Mouse (Mus musculus): Measurements from ENCODE around the gene Zmynd11. TPM values are rescaled to one million over a fixed set of nuclear protein-coding genes. Genes with fewer than 3 reads are reported as not detected.

The Zmynd11 gene
- total RNA-seq (2021): 100 to 1,000 TPM in 1 of 2 experiments, 10 to 100 TPM in 1; 94.2 to 104 TPM
- long read RNA-seq, experiment 1, full-length matches to known transcripts: 35 of 133 reads
- long read RNA-seq, experiment 1, partial matches to known transcripts: 4 of 133 reads
- long read RNA-seq, experiment 1, other reads (novel, unspliced or antisense): 94 of 133 reads
- long read RNA-seq, experiment 2, full-length matches to known transcripts: 32 of 109 reads
- long read RNA-seq, experiment 2, partial matches to known transcripts: 7 of 109 reads
- long read RNA-seq, experiment 2, other reads (novel, unspliced or antisense): 70 of 109 reads

- intact Hi-C loops (cut with DNase I): loop anchor here (5.0 kb wide), 1 partner anchor 83 kb away; no protein-coding TSS in a partner anchor
- peak; percentile 69 for DNase-seq
- Histone ChIP-seq H3K4me3 (peak within 1 kb of the TSS; percentile 92), H3K27ac (peak within 1 kb of the TSS; percentile 95)
- TF ChIP-seq CTCF (IDR thresholded peaks at IDR 0.05): peak; percentile 39; the same call in 1 of the 2 replicates
Measured at GRCm38 (mm10) chr13:9764646-9765536, at the start of gene Zmynd11. Gene Zmynd11, minus strand, starts transcription at chr13:9765330.

- no peak for TF ChIP-seq CTCF (IDR thresholded peaks at IDR 0.05)
- no peak for DNase-seq
- peak overlapping the region; percentile 60 for H3K4me3 ChIP-seq
- intact Hi-C loops (cut with DNase I): no loop called here
- no peak overlapping the region for H3K27ac ChIP-seq
Measured at GRCm38 (mm10) chr13:9795889-9796631, 30.9 kb upstream of the Zmynd11 start.

GRCm38 (mm10) chr13:9786050-9786449, 20.9 kb upstream of the Zmynd11 start:
- TF ChIP-seq CTCF (IDR thresholded peaks at IDR 0.05): no peak
- Histone ChIP-seq H3K27ac (no peak overlapping the region), H3K4me3 (no peak overlapping the region)
- no peak for DNase-seq
- intact Hi-C loops (cut with DNase I): no loop called here

- Histone ChIP-seq H3K27ac (no peak overlapping the region), H3K4me3 (no peak overlapping the region)
- TF ChIP-seq CTCF (IDR thresholded peaks at IDR 0.05): no peak
- intact Hi-C loops (cut with DNase I): no loop called here
- DNase-seq: no peak
Measured at GRCm38 (mm10) chr13:9783717-9784116, 18.6 kb upstream of the Zmynd11 start.

- intact Hi-C loops (cut with DNase I): no loop called here
- no peak for DNase-seq
- TF ChIP-seq CTCF (IDR thresholded peaks at IDR 0.05): no peak
- peak overlapping the region; percentile 59 for H3K4me3 ChIP-seq
- peak overlapping the region; percentile 52 for H3K27ac ChIP-seq
Measured at GRCm38 (mm10) chr13:9775901-9776300, 10.8 kb upstream of the Zmynd11 start.

GRCm38 (mm10) chr13:9774077-9774476, 8.9 kb upstream of the Zmynd11 start:
- no peak for DNase-seq
- H3K4me3 ChIP-seq: no peak overlapping the region
- intact Hi-C loops (cut with DNase I): no loop called here
- H3K27ac ChIP-seq: no peak overlapping the region
- TF ChIP-seq CTCF (IDR thresholded peaks at IDR 0.05): no peak

GRCm38 (mm10) chr13:9767279-9767678, 2.1 kb upstream of the Zmynd11 start:
- TF ChIP-seq CTCF (IDR thresholded peaks at IDR 0.05): no peak
- Histone ChIP-seq H3K27ac (peak overlapping the region; percentile 31; the same call in 1 of the 2 replicates), H3K4me3 (no peak overlapping the region)
- DNase-seq: no peak
- intact Hi-C loops (cut with DNase I): loop anchor here (5.0 kb wide), 1 partner anchor 85 kb away; no protein-coding TSS in a partner anchor

GRCm38 (mm10) chr13:9766497-9766896, 1.4 kb upstream of the Zmynd11 start:
- no peak for TF ChIP-seq CTCF (IDR thresholded peaks at IDR 0.05)
- no peak overlapping the region for H3K4me3 ChIP-seq
- no peak for DNase-seq
- intact Hi-C loops (cut with DNase I): loop anchor here (5.0 kb wide), 1 partner anchor 84 kb away; no protein-coding TSS in a partner anchor
- H3K27ac ChIP-seq: no peak overlapping the region

- TF ChIP-seq CTCF (IDR thresholded peaks at IDR 0.05): no peak
- peak overlapping the region; percentile 95 for H3K27ac ChIP-seq
- intact Hi-C loops (cut with DNase I): loop anchor here (5.0 kb wide), 1 partner anchor 83 kb away; no protein-coding TSS in a partner anchor
- peak overlapping the region; percentile 92 for H3K4me3 ChIP-seq
- no peak for DNase-seq
Measured at GRCm38 (mm10) chr13:9765537-9765851, 364 bp upstream of the Zmynd11 start.

GRCm38 (mm10) chr13:9763828-9764645, 1.1 kb downstream of the Zmynd11 start:
- TF ChIP-seq CTCF (IDR thresholded peaks at IDR 0.05): no peak
- peak overlapping the region; percentile 92 for H3K4me3 ChIP-seq
- peak; percentile 86 for DNase-seq
- intact Hi-C loops (cut with DNase I): no loop called here
- H3K27ac ChIP-seq: peak overlapping the region; percentile 95

GRCm38 (mm10) chr13:9763100-9763827, 1.9 kb downstream of the Zmynd11 start:
- Histone ChIP-seq H3K27ac (peak overlapping the region; percentile 95), H3K4me3 (peak overlapping the region; percentile 92)
- DNase-seq: no peak
- intact Hi-C loops (cut with DNase I): no loop called here
- no peak for TF ChIP-seq CTCF (IDR thresholded peaks at IDR 0.05)

All from gastrocnemius, adult 2 months (tissue).